Mouse (Mus musculus) embryonic facial prominence, embryonic 10.5 days (tissue): Measurements from ENCODE around the gene Panx3. TPM values are rescaled to one million over a fixed set of nuclear protein-coding genes. Genes with fewer than 3 reads are reported as not detected.

Experiments
- DNase-seq: peaks from one replicate; pipeline ENCODE4 v3.0.0-alpha.2; 2017; ENCODE audit warnings: low spot score
- H3K27ac ChIP-seq: fragments of 300-500 bp; sonication (generic); replicated peaks from 2 replicates; pipeline ENCODE4 v1.5.1; 2016; ENCODE audit warnings: mild to moderate bottlenecking
- H3K27me3 ChIP-seq: fragments of 300-500 bp; sonication (generic); replicated peaks from 2 replicates; pipeline ENCODE4 v1.6.1; 2016; ENCODE audit warnings: low read depth, mild to moderate bottlenecking; ENCODE audit not compliant: poor library complexity, severe bottlenecking
- H3K36me3 ChIP-seq: fragments of 300-500 bp; sonication (generic); replicated peaks from 2 replicates; pipeline ENCODE4 v1.6.1; 2016; ENCODE audit warnings: mild to moderate bottlenecking, moderate library complexity
- H3K4me1 ChIP-seq: fragments of 300-500 bp; sonication (generic); 2 replicates; pipeline ENCODE4 v1.6.1; 2016
- H3K4me3 ChIP-seq: fragments of 300-500 bp; sonication (generic); 2 replicates; pipeline ENCODE4 v1.5.1; 2016; ENCODE audit warnings: mild to moderate bottlenecking, moderate library complexity
- H3K9me3 ChIP-seq: fragments of 300-500 bp; sonication (generic); 2 replicates; pipeline ENCODE4 v1.6.1; 2016; ENCODE audit warnings: mild to moderate bottlenecking
- WGBS: fragments of 180-500 bp; shearing (Covaris S2); methylation state at CpG from one replicate; pipeline ENCODE4 v1.1.7; 2016; 5-methylcytosine and 5-hydroxymethylcytosine counted together
- polyA plus RNA-seq: library from polyadenylated mRNA; unstranded; fragments of >200 nt; fragmentation: Nextera tagmentation; extraction: Ambion mirVana; gene quantifications from 2 replicates; pipeline ENCODE4 v1.2.1, GENCODE M21; 2016

The Panx3 gene
- polyA plus RNA-seq, 1 experiment from 2014 or later = 0.09 TPM

DNA sequence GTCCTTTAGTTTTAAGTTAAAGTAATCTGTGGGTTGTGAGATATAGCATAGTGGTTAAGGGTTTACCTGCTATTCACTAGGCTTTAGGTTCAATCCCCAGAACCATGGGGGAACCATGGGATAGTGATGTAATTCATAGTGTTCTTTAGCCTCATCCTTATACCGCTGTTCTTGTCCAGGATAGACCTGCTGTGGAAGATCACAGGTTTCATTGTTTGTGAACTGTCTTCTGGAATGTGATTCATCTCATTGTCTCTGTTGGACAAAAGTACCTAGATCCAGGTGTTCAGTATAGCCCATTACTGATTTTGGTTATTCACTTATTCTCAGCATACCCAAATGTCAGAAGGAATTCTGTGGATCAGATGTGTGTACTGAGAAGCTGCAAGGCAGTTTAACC, 41.8 kb downstream of the Panx3 start:
- 95% methylated on average over 1 of the region's 1 CpGs for WGBS
- no peaks in the 10 kb centered on the region for H3K9me3 ChIP-seq
- no peaks in the 10 kb centered on the region for H3K36me3 ChIP-seq
- no peaks in the 10 kb centered on the region; the same call in 1 of the 2 replicates for H3K27me3 ChIP-seq
- no peak for DNase-seq
- peaks cover 11% of the 10 kb centered on the region for H3K4me1 ChIP-seq
- no peak overlapping the region for H3K4me3 ChIP-seq
- no peak overlapping the region for H3K27ac ChIP-seq

DNA sequence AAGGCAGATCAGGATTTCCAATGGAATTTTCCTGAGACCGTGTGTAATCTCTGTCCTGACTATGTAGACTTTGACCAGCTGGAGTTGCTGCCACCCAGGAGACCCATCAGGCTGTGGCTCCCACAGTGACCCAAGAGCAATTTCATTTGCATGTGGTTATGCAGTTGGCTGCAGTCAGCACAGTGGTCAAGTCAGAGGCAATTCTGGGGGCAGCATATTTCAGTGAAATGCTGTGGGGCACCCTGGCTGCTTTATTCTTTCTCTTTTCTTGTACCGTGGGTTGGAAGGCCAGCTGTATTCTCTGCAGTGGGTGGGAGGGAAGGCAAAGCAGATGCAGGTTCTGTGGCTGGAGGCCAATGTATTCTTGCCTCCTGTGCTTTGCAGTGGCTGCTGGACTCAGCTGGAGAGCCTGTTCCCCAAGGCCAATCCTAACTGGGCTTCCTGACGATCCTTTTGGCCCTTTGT, 42.9 kb downstream of the Panx3 start:
- Histone ChIP-seq H3K9me3 (no peaks in the 10 kb centered on the region), H3K4me1 (peaks cover 11% of the 10 kb centered on the region), H3K27ac (no peak overlapping the region), H3K4me3 (no peak overlapping the region), H3K27me3 (no peaks in the 10 kb centered on the region; the same call in 1 of the 2 replicates), H3K36me3 (no peaks in the 10 kb centered on the region)
- no peak for DNase-seq
- WGBS = 19% methylated on average over 3 of the region's 3 CpGs

DNA sequence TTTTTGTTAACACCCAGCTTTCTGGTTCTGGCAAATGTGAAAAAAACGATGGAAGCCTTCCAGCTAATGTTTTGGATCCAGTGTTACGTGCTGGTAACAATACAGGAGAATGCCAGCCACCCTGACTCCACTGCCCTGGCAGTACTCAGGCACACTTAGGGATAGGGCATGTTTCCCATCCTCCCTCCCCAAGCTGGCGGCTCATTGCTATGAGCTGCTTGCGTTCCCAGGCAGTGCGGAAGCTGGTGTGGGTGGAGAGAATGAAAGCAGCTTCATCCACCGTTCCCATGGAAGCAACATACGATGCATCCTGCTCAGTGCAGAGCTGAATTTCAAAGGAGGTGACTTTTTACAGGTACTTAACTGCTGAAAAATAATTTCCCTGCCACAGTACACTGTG, 43.4 kb downstream of the Panx3 start:
- Histone ChIP-seq H3K4me1 (peaks cover 11% of the 10 kb centered on the region), H3K27ac (no peak overlapping the region), H3K9me3 (no peaks in the 10 kb centered on the region), H3K4me3 (no peak overlapping the region), H3K27me3 (no peaks in the 10 kb centered on the region; the same call in 1 of the 2 replicates), H3K36me3 (no peaks in the 10 kb centered on the region)
- 30% methylated on average over 7 of the region's 7 CpGs for WGBS
- no peak for DNase-seq

DNA sequence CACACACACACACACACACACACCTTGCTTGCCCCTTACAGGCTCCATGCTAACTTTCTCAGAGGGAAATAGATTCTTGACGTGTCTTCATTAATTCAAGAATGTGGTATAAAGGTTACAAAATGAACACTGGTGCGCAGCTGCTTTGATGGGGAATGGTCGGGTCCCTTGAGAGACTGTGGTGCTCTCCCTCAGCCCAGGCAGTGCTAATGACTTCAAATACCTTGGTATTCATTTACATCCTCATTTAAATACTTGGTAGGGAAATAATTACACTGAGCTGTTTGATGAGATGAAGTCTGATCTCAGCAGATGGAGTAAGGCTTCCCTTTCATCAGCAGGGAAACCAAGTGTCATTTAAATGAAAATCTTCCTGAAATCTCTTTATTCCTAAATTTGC, 43.9 kb downstream of the Panx3 start:
- no peak overlapping the region for H3K27ac ChIP-seq
- no peaks in the 10 kb centered on the region; the same call in 1 of the 2 replicates for H3K27me3 ChIP-seq
- H3K9me3 ChIP-seq = no peaks in the 10 kb centered on the region
- WGBS = 58% methylated on average over 3 of the region's 3 CpGs
- no peaks in the 10 kb centered on the region for H3K36me3 ChIP-seq
- DNase-seq = no peak
- peaks cover 11% of the 10 kb centered on the region for H3K4me1 ChIP-seq
- no peak overlapping the region for H3K4me3 ChIP-seq

DNA sequence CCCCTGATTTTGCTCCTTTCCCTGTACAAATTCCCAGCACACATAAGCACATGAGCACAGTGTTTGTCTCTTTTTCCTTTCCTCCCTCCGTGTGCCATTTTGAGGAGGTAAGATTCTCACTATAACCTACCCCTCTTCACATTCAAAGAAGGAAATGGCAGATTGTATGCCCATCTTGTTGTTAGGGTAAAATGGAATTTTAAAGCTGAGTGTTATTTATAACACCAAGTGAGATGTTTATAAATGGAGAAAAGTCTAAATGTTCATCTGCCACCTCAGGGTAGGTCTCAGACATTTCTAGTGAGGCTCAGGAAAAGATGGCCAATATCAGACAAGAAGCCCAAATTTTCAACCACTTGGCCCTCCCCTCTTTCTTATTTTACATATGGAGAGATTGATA, 44.5 kb downstream of the Panx3 start:
- DNase-seq = no peak
- no peak overlapping the region for H3K4me3 ChIP-seq
- H3K36me3 ChIP-seq = no peaks in the 10 kb centered on the region
- no peaks in the 10 kb centered on the region for H3K9me3 ChIP-seq
- H3K27me3 ChIP-seq = no peaks in the 10 kb centered on the region; the same call in 1 of the 2 replicates
- no peak overlapping the region for H3K27ac ChIP-seq
- peaks cover 11% of the 10 kb centered on the region for H3K4me1 ChIP-seq
- WGBS = 86% methylated on average over 1 of the region's 1 CpGs

DNA sequence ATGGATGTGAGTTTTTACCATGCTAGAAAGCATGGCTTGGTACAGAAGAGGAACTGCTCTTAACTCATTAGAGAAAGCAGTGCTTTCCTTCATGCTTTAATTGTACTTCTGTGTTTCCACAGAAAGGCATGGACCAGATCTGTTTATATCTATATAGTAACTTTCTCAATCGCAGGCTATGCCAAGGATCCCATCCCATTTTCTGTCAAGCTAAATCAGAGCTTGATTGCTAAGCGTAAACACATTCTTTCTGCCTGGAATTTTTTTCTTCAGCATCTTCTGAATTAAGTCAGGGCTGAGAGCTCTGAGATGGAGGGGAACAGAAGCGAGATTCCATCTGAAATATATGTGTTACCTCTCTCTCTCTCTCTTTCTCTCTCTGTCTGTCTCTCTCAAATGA, 45.1 kb downstream of the Panx3 start:
- Histone ChIP-seq H3K4me3 (no peak overlapping the region), H3K27me3 (no peaks in the 10 kb centered on the region; the same call in 1 of the 2 replicates), H3K36me3 (no peaks in the 10 kb centered on the region), H3K4me1 (peaks cover 11% of the 10 kb centered on the region), H3K27ac (no peak overlapping the region), H3K9me3 (no peaks in the 10 kb centered on the region)
- 79% methylated on average over 3 of the region's 3 CpGs for WGBS
- no peak for DNase-seq

DNA sequence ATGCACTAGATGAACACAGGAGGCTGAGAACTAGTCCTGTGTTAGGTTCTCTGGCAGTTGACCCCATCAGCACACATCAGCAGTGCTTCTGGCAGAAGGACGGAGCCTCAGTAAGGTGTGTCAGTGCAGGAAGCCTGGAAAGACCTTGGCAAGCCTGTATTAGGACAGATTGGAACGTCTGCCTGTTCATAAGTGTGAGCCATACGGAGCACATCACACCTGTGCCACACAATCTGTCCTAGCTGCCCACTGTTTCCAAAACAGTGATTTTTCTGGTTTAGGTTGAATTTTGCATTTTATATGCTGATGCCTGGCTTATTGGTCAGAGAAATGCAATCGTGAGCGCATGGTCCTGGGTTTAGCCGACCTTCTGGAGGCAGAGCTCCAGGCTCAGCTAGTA, 47.7 kb downstream of the Panx3 start:
- H3K4me3 ChIP-seq = no peak overlapping the region
- WGBS = 87% methylated on average over 6 of the region's 6 CpGs

DNA sequence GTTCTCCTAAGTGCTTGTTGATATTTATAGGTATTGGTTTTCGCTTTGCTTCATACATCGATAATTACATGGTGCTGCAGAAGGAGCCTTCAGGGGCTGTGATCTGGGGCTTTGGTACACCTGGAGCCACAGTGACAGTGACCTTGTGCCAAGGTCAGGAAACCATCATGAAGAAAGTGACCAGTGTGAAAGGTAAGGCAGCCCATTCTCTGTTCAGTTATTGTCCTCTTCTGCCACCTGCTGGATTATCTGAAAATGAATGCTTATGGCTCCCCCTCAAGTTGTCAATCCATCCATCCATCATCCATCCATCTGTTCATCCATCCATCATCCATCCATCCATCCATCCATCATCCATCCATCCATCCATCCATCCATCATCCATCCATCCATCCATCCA, 52.3 kb downstream of the Panx3 start:
- Histone ChIP-seq H3K27me3 (peaks cover 6% of the 10 kb centered on the region), H3K36me3 (no peaks in the 10 kb centered on the region), H3K27ac (no peak overlapping the region), H3K4me3 (no peak overlapping the region), H3K9me3 (no peaks in the 10 kb centered on the region), H3K4me1 (peaks cover 5% of the 10 kb centered on the region)
- WGBS = 65% methylated on average over 2 of the region's 2 CpGs
- no peak for DNase-seq

More for the DNA sequence above, 47.7 kb downstream of the Panx3 start:
- DNase-seq = no peak
- H3K27me3 ChIP-seq = peaks cover 6% of the 10 kb centered on the region
- no peak overlapping the region for H3K27ac ChIP-seq
- H3K4me1 ChIP-seq = peaks cover 9% of the 10 kb centered on the region
- no peaks in the 10 kb centered on the region for H3K9me3 ChIP-seq
- no peaks in the 10 kb centered on the region for H3K36me3 ChIP-seq

DNA sequence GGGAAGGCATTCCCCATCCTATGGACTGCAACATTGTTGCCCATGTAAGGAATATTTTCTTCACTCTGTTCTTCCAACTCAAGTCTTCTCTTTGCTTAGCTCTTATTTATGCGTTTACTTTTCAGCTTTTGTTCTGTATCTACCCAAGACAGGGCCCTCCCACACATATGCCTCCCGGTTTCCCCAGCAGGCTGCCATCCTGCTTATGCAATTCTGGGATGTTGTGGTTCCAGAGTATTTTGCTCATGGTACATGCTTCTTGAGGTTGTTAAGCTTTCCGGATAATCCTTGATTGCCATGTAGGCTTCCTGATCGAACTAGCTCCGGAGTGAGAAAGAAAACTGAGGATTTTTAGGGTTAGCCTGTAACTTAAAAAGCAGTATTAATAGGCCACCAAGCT, 53.8 kb downstream of the Panx3 start:
- 72% methylated on average over 5 of the region's 5 CpGs for WGBS
- no peak for DNase-seq
- Histone ChIP-seq H3K4me3 (no peak overlapping the region), H3K27me3 (peaks cover 6% of the 10 kb centered on the region), H3K27ac (no peak overlapping the region), H3K36me3 (no peaks in the 10 kb centered on the region), H3K9me3 (no peaks in the 10 kb centered on the region), H3K4me1 (peaks cover 5% of the 10 kb centered on the region)

DNA sequence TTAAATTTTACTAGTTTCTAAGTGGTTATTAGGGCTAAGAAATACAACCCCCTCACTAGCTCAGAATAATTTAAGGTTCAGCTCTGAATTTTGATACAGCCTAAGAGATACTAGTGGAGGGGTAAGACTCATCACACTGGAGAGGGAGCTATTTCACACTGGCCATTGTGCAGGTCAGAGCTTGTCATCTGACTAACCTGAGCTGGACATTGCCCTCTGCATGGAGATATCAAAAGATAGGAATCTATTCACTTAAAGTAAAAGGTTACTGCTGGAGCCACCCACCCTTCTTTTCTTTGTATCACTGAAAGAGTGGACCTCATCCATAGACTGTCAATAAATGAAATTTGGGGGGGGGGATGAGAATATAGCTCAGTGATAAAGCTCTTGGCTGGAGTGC, 54.7 kb downstream of the Panx3 start:
- no peaks in the 10 kb centered on the region for H3K36me3 ChIP-seq
- H3K27ac ChIP-seq = no peak overlapping the region
- peaks cover 6% of the 10 kb centered on the region for H3K27me3 ChIP-seq
- H3K4me1 ChIP-seq = peaks cover 5% of the 10 kb centered on the region
- H3K4me3 ChIP-seq = peak overlapping the region; percentile 81
- H3K9me3 ChIP-seq = no peaks in the 10 kb centered on the region
- DNase-seq = no peak

DNA sequence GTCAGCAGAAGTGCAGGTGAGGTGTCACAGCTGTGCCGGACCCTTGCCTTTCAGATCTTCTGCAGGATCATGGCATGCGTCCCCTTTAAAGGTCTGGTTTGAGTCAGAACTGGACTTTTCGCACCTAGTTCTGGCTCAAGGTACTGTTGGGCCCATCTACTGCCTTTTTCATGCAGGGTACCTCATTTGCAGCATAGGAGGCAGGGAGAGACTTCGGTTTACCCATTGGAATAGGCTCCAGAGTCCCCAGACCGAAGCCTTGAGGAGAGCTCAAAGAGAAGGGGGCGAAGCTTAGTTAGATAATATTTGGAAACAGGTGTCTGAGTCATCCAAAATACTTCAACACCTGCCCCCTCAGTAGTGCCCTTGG, 55.1 kb downstream of the Panx3 start:
- peaks cover 5% of the 10 kb centered on the region for H3K4me1 ChIP-seq
- peak overlapping the region; percentile 80 for H3K27ac ChIP-seq
- no peak for DNase-seq
- WGBS = 21% methylated on average over 6 of the region's 6 CpGs
- H3K9me3 ChIP-seq = no peaks in the 10 kb centered on the region
- peaks cover 6% of the 10 kb centered on the region for H3K27me3 ChIP-seq
- peak overlapping the region; percentile 81 for H3K4me3 ChIP-seq
- no peaks in the 10 kb centered on the region for H3K36me3 ChIP-seq

DNA sequence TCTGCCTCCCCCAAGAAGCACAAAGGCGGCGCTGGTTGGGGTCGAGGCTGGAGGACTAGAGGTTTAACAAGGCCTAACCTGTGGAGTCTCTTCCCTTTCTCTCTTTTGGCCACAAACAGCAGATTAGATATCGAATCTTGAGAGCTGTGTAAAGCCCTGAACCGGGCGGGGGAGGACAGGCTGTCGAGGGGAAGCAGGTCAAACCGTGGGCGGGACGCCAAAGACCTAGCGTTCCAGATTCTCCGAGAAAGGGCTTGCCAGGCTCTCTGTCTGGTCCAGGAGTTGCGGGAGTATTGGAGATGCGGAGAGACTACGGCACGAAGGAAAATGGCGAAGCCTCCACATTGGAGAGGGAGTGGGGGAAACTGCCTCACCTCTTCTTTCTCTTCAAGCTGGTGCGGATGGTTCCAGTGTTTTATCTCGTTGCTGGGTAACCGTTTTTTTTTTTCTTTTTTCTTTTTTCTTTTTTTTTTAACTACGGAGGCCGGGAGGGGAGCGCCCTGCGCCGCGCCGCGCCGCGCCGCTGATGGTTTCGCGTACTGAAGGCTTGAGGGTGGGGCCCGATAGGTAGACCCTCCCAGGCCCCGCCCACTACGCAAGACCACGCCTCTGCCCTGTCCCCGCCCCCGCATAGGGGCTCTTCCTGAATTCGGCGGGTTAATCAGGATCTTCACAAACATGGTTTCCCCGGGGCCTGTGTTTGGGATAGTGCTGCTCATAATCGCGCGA, 55.7 kb downstream of the Panx3 start, which contains the start of gene Spa17:
Spa17 (minus strand) TSS at position 541 of the 729 bp plus-strand sequence.
- H3K9me3 ChIP-seq = no peaks in the 10 kb centered on the region
- 0% methylated on average over 45 of the region's 45 CpGs for WGBS
- peak within 1 kb of the TSS; percentile 81 for H3K4me3 ChIP-seq
- H3K36me3 ChIP-seq = no peaks in the 10 kb centered on the region
- peaks cover 5% of the 10 kb centered on the region for H3K4me1 ChIP-seq
- peak; percentile 94 for DNase-seq
- H3K27me3 ChIP-seq = peaks cover 6% of the 10 kb centered on the region
- H3K27ac ChIP-seq = peak within 1 kb of the TSS; percentile 89
